Comparison of ENCODE assay signal across 8 mouse cellular contexts in the genomic region with DNA sequence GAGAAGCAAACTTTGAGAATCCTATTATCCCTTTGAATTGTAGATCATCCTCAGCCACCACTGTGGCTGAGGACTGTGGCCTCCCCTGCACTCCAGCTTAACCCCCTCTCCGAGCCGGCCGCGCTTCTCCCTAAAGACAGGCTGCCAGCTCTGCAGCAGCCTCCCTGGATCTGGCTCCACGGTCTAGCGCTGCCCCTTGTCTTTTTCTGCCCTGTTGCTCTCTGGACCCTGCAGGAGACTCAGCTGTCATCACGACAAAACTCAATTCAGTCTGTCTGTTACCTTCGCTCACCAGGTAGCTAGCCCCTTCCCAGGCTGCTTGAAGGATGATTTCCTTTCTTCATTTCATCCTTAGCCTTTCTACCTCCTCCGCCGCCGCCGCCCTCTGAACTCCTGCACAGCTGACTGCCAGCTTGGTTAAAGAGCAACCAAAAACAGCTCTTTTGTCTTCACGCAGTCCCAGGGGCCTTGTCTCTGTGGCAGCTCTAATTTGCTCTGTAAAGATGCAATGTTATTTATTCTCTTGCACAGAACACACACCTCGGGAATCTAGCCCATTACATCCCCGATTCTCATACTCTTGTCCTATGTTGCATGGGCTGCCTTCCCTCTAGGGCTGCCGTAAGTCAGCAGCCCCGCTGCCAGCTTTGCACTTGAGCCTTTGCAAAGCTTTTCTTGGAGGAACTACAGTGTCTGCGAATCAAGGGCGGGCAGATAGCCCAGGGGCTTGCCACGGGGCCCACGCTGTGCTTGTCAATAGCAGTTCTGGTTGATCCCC.
DNase-seq lines count a peak whose midpoint lies in the region; ATAC-seq lines count a peak whose summit lies in the region.

No protein-coding gene starts in this region.

- ATAC-seq in hindbrain, embryonic 13.5 days (ENCODE audit: low FRiP score) = peak; percentile 52; the same call in 1 of the 2 replicates
- no peak for ATAC-seq in limb, embryonic 15.5 days (ENCODE audit: insufficient number of reproducible peaks, low FRiP score, low TSS enrichment, low read depth)
- ATAC-seq in stomach, embryonic 16.5 days (ENCODE audit: insufficient read depth, low FRiP score) = no peak

- peaks cover 44% of the 10 kb centered on the region for H3K4me1 ChIP-seq in hindbrain, embryonic 13.5 days (replicated peaks)
- peaks cover 30% of the 10 kb centered on the region for H3K4me1 ChIP-seq in limb, embryonic 15.5 days
- peaks cover 16% of the 10 kb centered on the region for H3K4me1 ChIP-seq in stomach, embryonic 16.5 days (ENCODE audit: control insufficient read depth, insufficient read depth, low read length)

- H3K27me3 ChIP-seq in hindbrain, embryonic 13.5 days = no peaks in the 10 kb centered on the region
- no peaks in the 10 kb centered on the region; the same call in 1 of the 2 replicates for H3K27me3 ChIP-seq in limb, embryonic 15.5 days
- H3K27me3 ChIP-seq in stomach, embryonic 16.5 days (ENCODE audit: control insufficient read depth, insufficient read depth, low read length) = peaks cover 2% of the 10 kb centered on the region; the same call in 1 of the 2 replicates

- H3K27ac ChIP-seq in hindbrain, embryonic 13.5 days = peak overlapping the region; percentile 62
- no peak overlapping the region for H3K27ac ChIP-seq in limb, embryonic 15.5 days
- no peak overlapping the region for H3K27ac ChIP-seq in stomach, embryonic 16.5 days (ENCODE audit: low read length)

- H3K4me2 ChIP-seq in hindbrain, embryonic 13.5 days = peak overlapping the region; percentile 49
- peak overlapping the region; percentile 37 for H3K4me2 ChIP-seq in limb, embryonic 15.5 days
- peak overlapping the region; percentile 42 for H3K4me2 ChIP-seq in stomach, embryonic 16.5 days (ENCODE audit: low read depth, low read length)

- peak; percentile 47 to 53 for DNase-seq in layer of hippocampus, postnatal 10 days (ENCODE audit: low spot score in 2 of 2)
- DNase-seq in layer of hippocampus, postnatal 25 days (ENCODE audit: extremely low spot score in 1 of 2, low spot score in 1 of 2) = no peak
- DNase-seq in embryo, embryonic 9.5 days (ENCODE audit: extremely low spot score) = peak; percentile 48
- DNase-seq in ovary, postnatal 14 days (ENCODE audit: low spot score) = no peak
- no peak for DNase-seq in lung, adult 18-20 months

- WGBS in hindbrain, embryonic 13.5 days = under 1% methylated on average over 21 of the region's 21 CpGs
- WGBS in limb, embryonic 15.5 days = 13% methylated on average over 21 of the region's 21 CpGs
- WGBS in stomach, embryonic 16.5 days = 14% methylated on average over 21 of the region's 21 CpGs

- 0 out of 2 replicates have a peak, but pooled peaks cover 3% of the 10 kb centered on the region for H3K9me3 ChIP-seq in hindbrain, embryonic 13.5 days
- H3K9me3 ChIP-seq in limb, embryonic 15.5 days = no peaks in the 10 kb centered on the region
- no peaks in the 10 kb centered on the region for H3K9me3 ChIP-seq in stomach, embryonic 16.5 days (replicated peaks; ENCODE audit: control insufficient read depth, low read length)

- no peaks in the 10 kb centered on the region for H3K36me3 ChIP-seq in hindbrain, embryonic 13.5 days
- H3K36me3 ChIP-seq in limb, embryonic 15.5 days = no peaks in the 10 kb centered on the region
- no peaks in the 10 kb centered on the region for H3K36me3 ChIP-seq in stomach, embryonic 16.5 days (ENCODE audit: control insufficient read depth, insufficient read depth, low read length)

- H3K9ac ChIP-seq in hindbrain, embryonic 13.5 days = peak overlapping the region; percentile 64
- H3K9ac ChIP-seq in limb, embryonic 15.5 days = no peak overlapping the region
- H3K9ac ChIP-seq in stomach, embryonic 16.5 days (ENCODE audit: low read length) = peak overlapping the region; percentile 50

- H3K4me3 ChIP-seq in hindbrain, embryonic 13.5 days = peak overlapping the region; percentile 20
- peak overlapping the region; percentile 13 for H3K4me3 ChIP-seq in limb, embryonic 15.5 days
- H3K4me3 ChIP-seq in stomach, embryonic 16.5 days (replicated peaks; ENCODE audit: low read length) = 0 out of 2 replicates have a peak overlapping the region, but pooled peaks have one; percentile 2

Comparison
In these comparisons a context has a peak if more than half of its experiments do, and no peak if none do; other contexts are left out.
1. DNase-seq: peak in layer of hippocampus, postnatal 10 days (2 of 2) and embryo, embryonic 9.5 days (single experiment); none in layer of hippocampus, postnatal 25 days (0 of 2), ovary, postnatal 14 days (single experiment) and lung, adult 18-20 months (0 of 2).
2. Peak in every context shown above with its lines, with median percentiles within 50 percentile points of each other: H3K4me2 ChIP-seq and H3K4me3 ChIP-seq.